Mouse (Mus musculus) cerebellum, postnatal 4 days (tissue): ENCODE results near the gene Mcl1.
"Not testable (repeated sequence)": the region's sequence is repeated elsewhere in the genome, so short reads cannot be mapped to it uniquely, and the experiment has no call there.

Experiments
- DNase-seq, 2 experiments: peaks; one replicate each; pipeline ENCODE4 v3.0.0; 2022; ENCODE audit warnings: low spot score in 2 of 2, mixed read lengths in 1 of 2

Mcl1 gene

GRCm38 (mm10) chr3:95667521-95667920, 8.9 kb downstream of the Mcl1 start:
- DNase-seq: no peak

DNA sequence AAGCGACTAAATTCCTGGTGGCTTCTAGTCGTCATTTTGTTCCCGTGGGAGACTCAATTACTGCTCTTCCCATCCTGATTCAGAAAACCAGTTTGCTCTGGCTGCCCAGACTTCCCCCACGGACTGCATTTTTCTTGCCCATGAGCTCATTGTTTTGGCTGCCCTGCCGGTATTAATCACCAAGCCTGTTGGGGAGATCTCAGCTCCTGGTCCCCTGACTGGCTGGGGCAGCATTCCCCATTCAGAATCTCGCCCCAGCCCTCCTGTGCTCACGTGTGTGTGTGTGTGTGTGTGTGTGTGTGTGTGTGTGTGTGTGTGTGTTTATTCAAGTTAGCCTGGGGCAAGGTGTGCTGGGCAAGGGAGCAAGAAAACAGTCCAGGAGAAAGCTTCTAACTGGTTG, 9.4 kb downstream of the Mcl1 start:
- DNase-seq: no peak

- no peak for DNase-seq
Observed at GRCm38 (mm10) chr3:95668589-95669308, 10.2 kb downstream of the Mcl1 start.

DNA sequence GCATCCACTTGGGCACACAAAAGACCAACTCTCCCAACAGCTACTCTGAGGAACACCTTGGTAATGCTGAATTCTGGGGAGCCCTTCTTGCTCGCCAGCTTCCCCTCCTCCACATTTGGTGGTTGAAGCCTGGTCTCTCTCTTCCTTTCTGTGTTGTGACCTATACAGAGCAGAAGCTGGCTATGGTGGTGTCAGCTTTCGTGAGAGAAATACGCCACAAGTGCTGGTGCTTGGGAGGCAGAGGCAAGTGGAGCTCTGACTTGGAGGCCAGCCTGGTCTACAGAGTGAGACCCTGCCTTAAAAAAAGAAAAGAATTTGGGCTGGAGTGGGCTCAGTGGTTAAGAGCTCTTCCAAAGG, 10.7 kb downstream of the Mcl1 start:
- no peak for DNase-seq

GRCm38 (mm10) chr3:95670419-95670818, 11.8 kb downstream of the Mcl1 start:
- not testable (repeated sequence) for DNase-seq

DNA sequence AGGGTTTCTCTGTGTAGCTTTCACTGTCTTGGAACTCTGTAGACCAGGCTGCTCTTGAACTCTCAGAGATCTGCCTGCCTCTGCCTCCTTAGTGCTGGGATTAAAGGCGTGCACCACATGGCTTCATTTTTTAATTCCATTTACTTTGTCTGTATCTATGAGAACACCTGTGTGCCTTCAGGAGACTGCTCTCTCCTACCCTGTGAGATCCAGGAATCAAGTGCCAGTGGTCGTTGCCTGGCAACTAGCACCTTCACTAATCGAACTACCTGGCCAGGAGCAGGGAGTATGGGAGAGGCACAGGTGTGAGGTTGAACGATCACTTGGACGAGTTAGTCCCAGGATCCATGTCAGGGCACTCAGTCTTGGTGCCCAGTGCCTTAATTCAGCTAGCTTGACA, 12.6 kb downstream of the Mcl1 start:
- DNase-seq: no peak

DNA sequence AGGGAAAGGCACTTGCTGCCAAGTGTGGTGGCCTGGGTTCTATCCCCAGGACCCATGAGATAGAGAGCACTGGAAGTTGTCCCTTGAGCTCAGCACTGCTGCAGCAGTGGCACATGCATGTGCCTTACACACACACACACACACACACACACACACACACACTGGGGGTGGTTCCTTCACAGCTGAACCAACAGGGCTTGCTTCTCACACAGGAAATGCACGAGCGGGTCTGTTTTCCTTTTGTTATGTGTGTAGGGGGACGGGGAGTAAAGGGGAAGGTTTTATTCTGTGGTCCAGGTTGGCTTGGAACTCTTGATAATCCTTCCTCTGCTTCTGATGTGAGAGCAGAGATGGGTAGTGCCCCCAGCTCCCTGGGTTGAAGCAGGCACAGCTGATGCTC, 13.9 kb downstream of the Mcl1 start:
- no peak for DNase-seq

DNA sequence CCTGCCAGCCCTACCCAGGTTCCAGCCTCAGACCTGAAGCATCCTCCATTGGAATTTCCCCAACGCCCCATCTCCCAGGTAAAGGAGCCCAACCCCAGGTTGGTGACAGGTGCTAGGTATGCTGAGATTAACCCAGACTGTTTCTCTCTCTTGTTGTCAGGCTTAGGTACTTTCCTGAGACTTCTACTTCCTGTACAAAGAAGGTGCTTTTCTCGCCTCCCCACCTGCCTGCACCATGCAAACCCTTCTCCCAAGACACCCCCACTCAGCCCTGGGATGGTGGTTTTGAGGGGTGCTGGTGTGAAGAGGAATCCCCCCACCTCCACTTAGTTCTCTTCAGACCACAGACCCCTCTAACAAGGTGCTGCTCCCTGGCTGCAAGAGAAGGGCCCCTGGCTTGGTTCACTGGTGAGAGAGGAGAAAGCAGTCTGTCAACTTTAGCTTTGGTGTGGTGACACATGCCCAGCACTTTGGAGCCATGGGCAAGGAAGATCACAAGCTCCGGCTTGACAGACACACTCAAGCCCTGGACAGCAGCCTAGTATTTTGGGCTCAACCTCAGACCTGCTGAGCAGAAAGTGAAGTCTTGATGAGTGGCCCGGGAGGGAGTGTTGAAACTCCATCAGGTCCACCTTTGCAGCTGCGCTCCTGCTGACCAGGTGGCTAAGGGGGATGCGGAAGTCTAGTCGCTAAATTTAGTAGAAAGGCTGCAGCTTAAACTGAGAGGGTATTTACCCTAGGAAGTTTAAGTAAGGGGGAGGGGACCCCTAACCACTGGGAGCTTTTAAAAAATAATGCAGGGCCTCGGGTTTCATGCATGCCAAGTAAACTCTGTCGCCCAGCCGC, 14.5 kb downstream of the Mcl1 start:
- DNase-seq: no peak

GRCm38 (mm10) chr3:95673707-95674211, 15.2 kb downstream of the Mcl1 start:
- no peak for DNase-seq

- DNase-seq: no peak
Observed at GRCm38 (mm10) chr3:95674236-95674635, 15.6 kb downstream of the Mcl1 start.

- DNase-seq: no peak
Observed at GRCm38 (mm10) chr3:95674812-95675211, 16.2 kb downstream of the Mcl1 start.

DNA sequence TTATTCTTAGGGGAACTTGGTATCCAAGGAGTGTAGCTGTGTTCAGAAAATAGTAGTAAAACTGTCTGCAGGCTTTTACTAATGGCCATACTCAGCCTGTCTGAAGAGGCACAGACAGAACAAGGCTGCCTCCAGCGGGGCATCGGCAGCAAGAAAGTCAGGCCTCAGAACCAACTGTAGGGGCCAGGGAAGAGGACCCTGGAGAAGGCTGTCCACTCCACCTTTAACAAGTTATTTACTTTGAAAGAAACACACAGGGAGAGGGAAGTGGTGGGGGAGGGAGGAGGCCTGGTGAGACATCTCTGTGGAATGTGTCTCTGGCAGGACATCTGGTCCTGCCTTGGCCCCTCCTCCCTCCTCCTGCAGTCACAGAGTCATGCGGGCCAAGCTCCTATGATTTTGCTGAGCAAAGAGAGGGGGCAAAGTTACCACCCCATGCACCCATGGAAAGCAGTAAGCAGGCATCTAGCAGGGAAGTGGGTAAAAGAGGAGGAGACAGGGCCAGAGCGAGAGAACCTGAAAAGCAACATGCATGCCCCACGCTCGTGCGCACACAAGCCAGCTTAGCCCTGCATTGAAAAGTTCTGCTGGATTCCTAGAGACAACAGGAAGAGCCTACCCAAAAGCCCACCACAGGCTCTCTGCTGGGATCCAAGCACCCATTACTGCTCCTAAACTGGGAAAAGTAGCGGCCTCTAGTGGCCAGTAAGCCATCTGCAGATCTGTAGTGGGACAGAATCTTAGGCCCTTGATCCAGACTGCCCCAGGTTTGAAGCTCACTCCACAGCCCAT, 16.9 kb downstream of the Mcl1 start:
- peak; percentile 46 to 61 for DNase-seq

- DNase-seq: peak in 1 of 2 experiments; percentile 55
Observed at GRCm38 (mm10) chr3:95676745-95677419, 18.3 kb downstream of the Mcl1 start.

DNA sequence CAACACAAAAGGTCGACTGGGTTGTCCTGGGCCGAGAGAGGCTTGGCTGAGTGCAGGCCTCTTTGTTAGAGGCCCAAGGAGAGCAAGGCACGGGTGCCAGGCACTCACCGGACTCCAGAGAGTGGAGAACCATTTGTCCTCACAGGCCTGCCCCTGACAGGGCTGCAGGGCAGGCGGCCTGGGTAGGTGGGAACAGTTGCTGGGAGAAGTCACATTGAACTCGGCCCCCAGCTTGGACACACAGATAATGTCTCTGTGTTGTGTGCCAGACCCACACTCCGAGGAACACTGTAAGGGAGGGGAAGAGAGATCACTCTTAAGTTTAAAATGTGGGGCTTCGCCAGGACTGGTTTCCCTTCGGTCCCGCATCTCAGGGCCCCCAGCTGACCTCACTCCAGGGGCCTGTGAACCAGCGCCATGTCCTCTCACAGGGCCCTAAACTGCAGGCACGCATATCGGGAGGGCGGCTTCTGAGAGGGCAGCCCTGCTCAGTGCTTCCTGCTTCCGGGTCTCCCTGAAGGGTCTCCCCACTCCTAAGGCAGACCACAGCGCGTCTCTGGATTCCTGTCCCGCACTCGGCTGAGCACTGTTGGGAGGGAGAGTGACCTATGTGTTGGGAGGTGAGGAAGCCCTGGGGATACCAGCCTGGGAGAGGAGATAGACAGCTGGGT, 19.0 kb downstream of the Mcl1 start:
- DNase-seq: no peak

DNA sequence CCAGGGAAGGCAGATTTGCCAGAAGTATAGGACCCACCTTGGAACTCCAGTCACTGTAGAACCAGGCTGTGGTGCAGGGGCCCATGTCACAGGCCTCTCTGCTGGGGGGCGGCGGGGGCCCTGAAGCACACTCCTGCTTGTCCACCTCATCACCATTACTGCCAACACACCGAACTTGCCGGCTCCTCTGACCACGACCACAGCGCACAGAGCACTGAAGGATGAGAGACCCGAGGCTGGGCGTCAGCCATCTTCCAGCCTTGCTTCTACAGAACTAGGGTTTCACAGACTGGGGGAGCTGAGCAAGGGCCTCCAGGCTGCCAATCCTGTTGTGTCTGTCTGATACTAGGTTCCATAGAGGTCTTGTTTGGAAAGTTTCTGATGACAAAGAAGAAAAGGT, 21.0 kb downstream of the Mcl1 start:
- no peak for DNase-seq

DNA sequence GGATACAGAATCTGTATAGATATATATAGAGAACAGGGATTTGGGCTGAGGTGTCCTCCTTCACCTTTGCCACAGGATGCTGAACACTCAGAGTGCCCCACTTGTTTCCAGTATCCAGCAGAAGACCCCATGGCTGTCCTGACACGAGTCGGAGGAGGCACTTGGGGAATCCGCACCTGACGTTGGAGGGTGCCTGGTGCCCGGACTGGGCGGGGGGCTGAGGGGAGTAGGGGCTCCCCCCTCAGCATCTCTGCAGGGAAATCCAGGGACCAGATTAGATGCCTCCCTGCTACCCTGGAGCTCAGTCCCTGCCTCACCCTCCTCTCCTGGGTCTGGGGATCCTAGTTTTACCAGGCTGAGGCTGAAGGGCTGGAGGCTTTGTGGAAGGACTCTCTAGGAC, 22.1 kb downstream of the Mcl1 start:
- no peak for DNase-seq

- DNase-seq: no peak
Observed at GRCm38 (mm10) chr3:95681365-95681764, 22.8 kb downstream of the Mcl1 start.

DNA sequence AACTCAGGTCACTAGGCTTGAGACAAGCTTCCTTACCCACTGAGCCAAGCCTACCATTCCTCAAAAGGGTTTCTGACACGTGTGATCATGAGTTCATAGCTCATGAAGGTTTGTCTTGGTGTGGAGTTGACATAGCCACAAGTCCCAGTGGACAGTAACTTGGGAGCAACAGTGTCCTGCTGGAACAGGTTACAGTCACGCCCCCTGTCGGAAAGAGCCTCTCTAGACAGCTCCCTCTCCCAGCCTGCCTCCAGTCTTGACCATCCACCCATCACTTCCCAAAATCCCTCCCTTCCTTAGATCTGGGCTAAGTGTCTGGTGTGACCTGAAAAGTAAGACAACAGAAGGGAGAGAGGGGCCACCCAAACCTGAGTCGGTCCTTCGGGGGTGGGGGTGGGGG, 24.3 kb downstream of the Mcl1 start:
- no peak for DNase-seq

DNA sequence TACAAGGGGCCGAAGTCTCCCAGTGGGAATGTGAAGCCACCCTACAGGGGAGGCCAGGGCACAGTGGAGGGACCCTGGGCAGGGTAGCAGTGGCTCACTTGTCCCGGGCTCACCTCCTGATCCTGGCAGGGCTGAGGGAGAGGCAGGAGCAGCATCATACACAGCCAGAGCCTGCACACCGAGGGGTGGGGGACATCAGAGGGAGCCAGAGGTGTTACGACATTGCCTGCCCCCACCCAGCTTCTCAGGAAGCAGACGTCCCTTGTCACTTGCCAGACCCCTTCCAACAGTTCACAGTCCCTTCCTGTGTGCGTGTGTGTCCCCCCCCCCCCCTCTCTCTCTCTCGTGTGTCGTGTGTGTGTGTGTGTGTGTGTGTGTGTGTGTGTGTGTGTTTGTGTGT, 26.3 kb downstream of the Mcl1 start:
- DNase-seq: no peak

GRCm38 (mm10) chr3:95685301-95685700, 26.7 kb downstream of the Mcl1 start:
- no peak for DNase-seq

DNA sequence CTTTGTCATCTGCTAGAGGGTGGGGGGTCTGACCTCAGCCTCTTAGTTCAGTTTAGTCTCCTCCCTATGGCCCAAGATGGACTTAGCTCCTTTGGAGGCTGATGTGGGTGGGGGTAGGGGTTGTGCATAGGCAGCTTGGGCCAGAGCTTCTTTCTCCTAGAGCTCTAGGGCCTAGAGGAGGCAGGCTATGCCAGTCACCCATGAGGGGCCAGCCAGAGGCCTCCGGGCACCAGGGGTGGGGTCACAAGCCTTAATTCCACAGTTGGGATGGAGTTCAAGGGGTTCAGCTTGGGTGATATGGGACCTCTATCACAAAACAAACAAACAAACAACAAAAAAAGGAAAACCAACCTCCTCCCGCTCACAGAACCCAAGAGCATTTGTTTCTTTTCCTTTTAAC, 27.1 kb downstream of the Mcl1 start:
- DNase-seq: no peak
